Mouse (Mus musculus) embryonic facial prominence, embryonic 15.5 days (tissue): Measurements from ENCODE around the gene Mcrip1. TPM values are rescaled to one million over a fixed set of nuclear protein-coding genes. Genes with fewer than 3 reads are reported as not detected.

ENCODE experiments used
- ATAC-seq: fragments of 200-750 bp; cut with Nextera tagmentation; 2 replicates; pipeline ENCODE4 v1.8.0; 2017; ENCODE audit warnings: low read depth, moderate TSS enrichment; ENCODE audit not compliant: insufficient number of reproducible peaks, low FRiP score, low TSS enrichment
- H3K27ac ChIP-seq: fragments of 300-500 bp; sonication (generic); replicated peaks from 2 replicates; pipeline ENCODE4 v1.5.1; 2015; ENCODE audit warnings: mild to moderate bottlenecking, inconsistent platforms
- H3K27me3 ChIP-seq: fragments of 300-500 bp; sonication (generic); 2 replicates; pipeline ENCODE4 v1.6.1; 2015; ENCODE audit warnings: inconsistent platforms
- H3K36me3 ChIP-seq: fragments of 300-500 bp; sonication (generic); 2 replicates; pipeline ENCODE4 v1.6.1; 2015; ENCODE audit warnings: mild to moderate bottlenecking, inconsistent platforms
- H3K4me1 ChIP-seq: fragments of 300-500 bp; sonication (generic); 2 replicates; pipeline ENCODE4 v1.6.1; 2015; ENCODE audit warnings: inconsistent platforms
- H3K4me2 ChIP-seq: fragments of 300-500 bp; sonication (generic); replicated peaks from 2 replicates; pipeline ENCODE4 v1.6.1; 2015; ENCODE audit warnings: mild to moderate bottlenecking, inconsistent platforms
- H3K4me3 ChIP-seq: fragments of 300-500 bp; sonication (generic); replicated peaks from 2 replicates; pipeline ENCODE4 v1.5.1; 2015; ENCODE audit warnings: mild to moderate bottlenecking, inconsistent platforms
- H3K9ac ChIP-seq: fragments of 300-500 bp; sonication (generic); 2 replicates; pipeline ENCODE4 v1.6.1; 2015; ENCODE audit warnings: inconsistent platforms
- H3K9me3 ChIP-seq: fragments of 300-500 bp; sonication (generic); replicated peaks from 2 replicates; pipeline ENCODE4 v1.6.1; 2016; ENCODE audit warnings: inconsistent platforms
- WGBS: fragments of 180-500 bp; shearing (Covaris S2); methylation state at CpG from one replicate; pipeline ENCODE4 v1.1.7; 2015; 5-methylcytosine and 5-hydroxymethylcytosine counted together
- polyA plus RNA-seq: library from polyadenylated mRNA; unstranded; fragments of >200 nt; fragmentation: Nextera tagmentation; extraction: Ambion mirVana; gene quantifications from 2 replicates; pipeline ENCODE4 v1.2.1, GENCODE M21; 2015

Gene Mcrip1
- polyA plus RNA-seq, 1 experiment from 2014 or later: 237 TPM

- Histone ChIP-seq H3K4me3 (peak overlapping the region; percentile 84), H3K4me2 (peak overlapping the region; percentile 88), H3K4me1 (peaks cover 29% of the 10 kb centered on the region), H3K36me3 (peaks cover 46% of the 10 kb centered on the region), H3K9ac (peak overlapping the region; percentile 75), H3K27me3 (no peaks in the 10 kb centered on the region), H3K9me3 (no peaks in the 10 kb centered on the region), H3K27ac (peak overlapping the region; percentile 95)
- ATAC-seq: peak; percentile 36; the same call in 1 of the 2 replicates
- under 1% methylated on average over 44 of the region's 44 CpGs for WGBS
These were observed 31.4 kb upstream of the Mcrip1 start for GRCm38 (mm10) chr11:120580871-120581331.

- peaks cover 38% of the 10 kb centered on the region for H3K36me3 ChIP-seq
- peak overlapping the region; percentile 75 for H3K9ac ChIP-seq
- H3K4me2 ChIP-seq: peak overlapping the region; percentile 88
- H3K27me3 ChIP-seq: no peaks in the 10 kb centered on the region
- peak overlapping the region; percentile 84 for H3K4me3 ChIP-seq
- no peaks in the 10 kb centered on the region for H3K9me3 ChIP-seq
- ATAC-seq: no peak
- 51% methylated on average over 7 of the region's 7 CpGs for WGBS
- peak overlapping the region; percentile 95 for H3K27ac ChIP-seq
- peaks cover 29% of the 10 kb centered on the region for H3K4me1 ChIP-seq
These were observed 30.7 kb upstream of the Mcrip1 start for GRCm38 (mm10) chr11:120580190-120580589.

- Histone ChIP-seq H3K4me2 (peak overlapping the region; percentile 88), H3K36me3 (peaks cover 34% of the 10 kb centered on the region), H3K9me3 (no peaks in the 10 kb centered on the region), H3K27ac (peak overlapping the region; percentile 95), H3K27me3 (no peaks in the 10 kb centered on the region), H3K4me1 (peaks cover 32% of the 10 kb centered on the region), H3K4me3 (peak overlapping the region; percentile 84), H3K9ac (0 out of 2 replicates have a peak overlapping the region, but pooled peaks have one; percentile 75)
- ATAC-seq: no peak
- WGBS: 53% methylated on average over 15 of the region's 15 CpGs
These were observed 30.0 kb upstream of the Mcrip1 start for GRCm38 (mm10) chr11:120579316-120580107.

- peaks cover 37% of the 10 kb centered on the region for H3K4me1 ChIP-seq
- no peaks in the 10 kb centered on the region for H3K9me3 ChIP-seq
- H3K9ac ChIP-seq: no peak overlapping the region
- no peak for ATAC-seq
- no peak overlapping the region for H3K4me3 ChIP-seq
- WGBS: 70% methylated on average over 11 of the region's 11 CpGs
- H3K4me2 ChIP-seq: no peak overlapping the region
- no peaks in the 10 kb centered on the region for H3K27me3 ChIP-seq
- H3K36me3 ChIP-seq: peaks cover 31% of the 10 kb centered on the region
- no peak overlapping the region for H3K27ac ChIP-seq
These were observed 29.2 kb upstream of the Mcrip1 start for GRCm38 (mm10) chr11:120578694-120579243.

GRCm38 (mm10) chr11:120578024-120578693, 28.6 kb upstream of the Mcrip1 start:
- no peak for ATAC-seq
- Histone ChIP-seq H3K4me2 (no peak overlapping the region), H3K4me3 (no peak overlapping the region), H3K9me3 (no peaks in the 10 kb centered on the region), H3K4me1 (peaks cover 37% of the 10 kb centered on the region), H3K36me3 (peaks cover 30% of the 10 kb centered on the region), H3K9ac (no peak overlapping the region), H3K27me3 (no peaks in the 10 kb centered on the region), H3K27ac (no peak overlapping the region)
- 79% methylated on average over 10 of the region's 10 CpGs for WGBS

GRCm38 (mm10) chr11:120577211-120578023, 27.9 kb upstream of the Mcrip1 start:
- Histone ChIP-seq H3K4me1 (peaks cover 37% of the 10 kb centered on the region), H3K4me3 (no peak overlapping the region), H3K9ac (no peak overlapping the region), H3K9me3 (no peaks in the 10 kb centered on the region), H3K36me3 (peaks cover 30% of the 10 kb centered on the region), H3K4me2 (no peak overlapping the region), H3K27ac (no peak overlapping the region), H3K27me3 (no peaks in the 10 kb centered on the region)
- no peak for ATAC-seq
- 83% methylated on average over 7 of the region's 7 CpGs for WGBS

GRCm38 (mm10) chr11:120576365-120576981, 26.9 kb upstream of the Mcrip1 start:
- H3K4me2 ChIP-seq: no peak overlapping the region
- no peaks in the 10 kb centered on the region for H3K27me3 ChIP-seq
- peaks cover 30% of the 10 kb centered on the region for H3K36me3 ChIP-seq
- no peak overlapping the region for H3K9ac ChIP-seq
- no peak overlapping the region for H3K4me3 ChIP-seq
- no peaks in the 10 kb centered on the region for H3K9me3 ChIP-seq
- 85% methylated on average over 3 of the region's 3 CpGs for WGBS
- H3K27ac ChIP-seq: 0 out of 2 replicates have a peak overlapping the region, but pooled peaks have one; percentile 14
- ATAC-seq: no peak
- H3K4me1 ChIP-seq: peaks cover 35% of the 10 kb centered on the region

- Histone ChIP-seq H3K9me3 (no peaks in the 10 kb centered on the region), H3K4me2 (no peak overlapping the region), H3K27me3 (no peaks in the 10 kb centered on the region), H3K4me1 (peaks cover 40% of the 10 kb centered on the region), H3K27ac (no peak overlapping the region), H3K9ac (no peak overlapping the region), H3K36me3 (peaks cover 35% of the 10 kb centered on the region), H3K4me3 (no peak overlapping the region)
- no peak for ATAC-seq
These were observed 26.4 kb upstream of the Mcrip1 start for GRCm38 (mm10) chr11:120575940-120576339.

GRCm38 (mm10) chr11:120575046-120575445, 25.5 kb upstream of the Mcrip1 start:
- Histone ChIP-seq H3K27ac (0 out of 2 replicates have a peak overlapping the region, but pooled peaks have one; percentile 22), H3K4me3 (no peak overlapping the region), H3K4me1 (peaks cover 40% of the 10 kb centered on the region), H3K9ac (0 out of 2 replicates have a peak overlapping the region, but pooled peaks have one; percentile 2), H3K27me3 (no peaks in the 10 kb centered on the region), H3K36me3 (peaks cover 44% of the 10 kb centered on the region), H3K9me3 (no peaks in the 10 kb centered on the region), H3K4me2 (no peak overlapping the region)
- no peak for ATAC-seq
- 78% methylated on average over 2 of the region's 2 CpGs for WGBS

- 0 out of 2 replicates have a peak overlapping the region, but pooled peaks have one; percentile 2 for H3K9ac ChIP-seq
- no peaks in the 10 kb centered on the region for H3K27me3 ChIP-seq
- no peaks in the 10 kb centered on the region for H3K9me3 ChIP-seq
- peaks cover 44% of the 10 kb centered on the region for H3K36me3 ChIP-seq
- peak overlapping the region; percentile 68 for H3K4me2 ChIP-seq
- 35% methylated on average over 5 of the region's 5 CpGs for WGBS
- no peak for ATAC-seq
- H3K27ac ChIP-seq: peak overlapping the region; percentile 22; the same call in 1 of the 2 replicates
- peak overlapping the region; percentile 97 for H3K4me3 ChIP-seq
- peaks cover 32% of the 10 kb centered on the region for H3K4me1 ChIP-seq
These were observed 24.7 kb upstream of the Mcrip1 start for GRCm38 (mm10) chr11:120574278-120574600.
